Mouse (Mus musculus) erythroid progenitor cell, adult 5-6 weeks (primary cell): Measurements from ENCODE around the gene Hs3st3a1. TPM values are rescaled to one million over a fixed set of nuclear protein-coding genes. Genes with fewer than 3 reads are reported as not detected.

ENCODE experiments used
- ATAC-seq: replicated peaks from 2 replicates; pipeline ENCODE4 v1.8.0; 2016; ENCODE audit warnings: moderate number of reproducible peaks, mild to moderate bottlenecking, moderate TSS enrichment, inconsistent platforms; ENCODE audit not compliant: poor library complexity, low FRiP score, severe bottlenecking
- total RNA-seq, 2 experiments: library from RNA; stranded (forward) in 1 of 2; stranded (reverse) in 1 of 2; fragments of 150-400 nt in 1 of 2; fragments of 186-747, 209-891 nt in 1 of 2; gene quantifications; 2 replicates each; pipeline versions ENCODE4 v1.2.3 to v1.2.4; 2015 to 2017; ENCODE audit warnings: low replicate concordance in 2 of 2

Gene Hs3st3a1
- total RNA-seq, 2 experiments from 2014 or later: not detected

- no peak for ATAC-seq
Measured at GRCm38 (mm10) chr11:64473679-64474078, 38.5 kb downstream of the Hs3st3a1 start.

- ATAC-seq: no peak
Measured at GRCm38 (mm10) chr11:64481445-64481844, 46.3 kb downstream of the Hs3st3a1 start.

- no peak for ATAC-seq
Measured at GRCm38 (mm10) chr11:64489587-64490433, 54.7 kb downstream of the Hs3st3a1 start.

GRCm38 (mm10) chr11:64494448-64494847 is 59.3 kb downstream of the Hs3st3a1 start:
- no peak for ATAC-seq

- ATAC-seq: no peak
Measured at GRCm38 (mm10) chr11:64495935-64496334, 60.8 kb downstream of the Hs3st3a1 start.

GRCm38 (mm10) chr11:64496677-64497076 is 61.5 kb downstream of the Hs3st3a1 start:
- ATAC-seq: no peak

- ATAC-seq: no peak
Measured at GRCm38 (mm10) chr11:64500536-64501112, 65.5 kb downstream of the Hs3st3a1 start.

- ATAC-seq: no peak
Measured at GRCm38 (mm10) chr11:64503040-64503439, 67.9 kb downstream of the Hs3st3a1 start.

- no peak for ATAC-seq
Measured at GRCm38 (mm10) chr11:64505924-64506323, 70.8 kb downstream of the Hs3st3a1 start.

- no peak for ATAC-seq
Measured at GRCm38 (mm10) chr11:64507024-64507423, 71.9 kb downstream of the Hs3st3a1 start.

GRCm38 (mm10) chr11:64509106-64509505 is 74.0 kb downstream of the Hs3st3a1 start:
- no peak for ATAC-seq

GRCm38 (mm10) chr11:64512301-64512700 is 77.2 kb downstream of the Hs3st3a1 start:
- no peak for ATAC-seq

- no peak for ATAC-seq
Measured at GRCm38 (mm10) chr11:64513419-64513818, 78.3 kb downstream of the Hs3st3a1 start.

- no peak for ATAC-seq
Measured at GRCm38 (mm10) chr11:64516712-64517589, 81.8 kb downstream of the Hs3st3a1 start.

- ATAC-seq: no peak
Measured at GRCm38 (mm10) chr11:64518146-64518841, 83.2 kb downstream of the Hs3st3a1 start.

- no peak for ATAC-seq
Measured at GRCm38 (mm10) chr11:64523993-64524570, 89.0 kb downstream of the Hs3st3a1 start.

GRCm38 (mm10) chr11:64537230-64537629 is 102.1 kb downstream of the Hs3st3a1 start:
- ATAC-seq: no peak

- ATAC-seq: no peak
Measured at GRCm38 (mm10) chr11:64541866-64542265, 106.7 kb downstream of the Hs3st3a1 start.

GRCm38 (mm10) chr11:64542335-64542734 is 107.2 kb downstream of the Hs3st3a1 start:
- no peak for ATAC-seq
